Mouse (Mus musculus): ENCODE data around the gene Slamf7.
"Not testable (repeated sequence)": the region's sequence is repeated elsewhere in the genome, so short reads cannot be mapped to it uniquely, and the experiment has no call there.

Gene Slamf7

GRCm38 (mm10) chr1:171652734-171653133, at the start of gene Slamf7:
Slamf7 (minus strand) TSS chr1:171653035.
- DNase-seq (ENCODE audit: low spot score) = no peak

GRCm38 (mm10) chr1:171698983-171699382, 46.1 kb upstream of the Slamf7 start:
- peak; percentile 71 for DNase-seq (ENCODE audit: low spot score)

DNA sequence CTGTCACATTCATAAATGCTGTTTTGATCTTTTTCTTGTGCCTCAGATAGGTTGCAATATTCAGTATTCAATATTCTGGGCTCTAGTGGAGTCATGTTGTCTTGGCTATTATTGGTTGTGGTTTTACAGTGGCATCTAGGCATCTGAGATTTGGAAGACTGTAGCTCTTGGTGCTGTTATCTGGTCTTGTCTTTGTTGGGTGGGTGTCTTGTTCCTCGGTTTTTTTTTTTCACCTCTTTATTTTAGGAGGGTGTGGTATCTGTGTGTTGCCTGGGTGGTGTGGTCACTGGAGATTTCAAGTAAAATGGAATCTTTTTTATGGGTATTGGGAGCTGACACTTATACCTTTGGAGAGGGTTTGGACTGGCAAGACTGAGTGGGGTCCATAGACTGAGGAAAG, 41.1 kb upstream of the Slamf7 start:
- no peak for DNase-seq (ENCODE audit: low spot score)

- DNase-seq (ENCODE audit: low spot score) = no peak
Measured at GRCm38 (mm10) chr1:171687320-171687719, 34.5 kb upstream of the Slamf7 start.

DNA sequence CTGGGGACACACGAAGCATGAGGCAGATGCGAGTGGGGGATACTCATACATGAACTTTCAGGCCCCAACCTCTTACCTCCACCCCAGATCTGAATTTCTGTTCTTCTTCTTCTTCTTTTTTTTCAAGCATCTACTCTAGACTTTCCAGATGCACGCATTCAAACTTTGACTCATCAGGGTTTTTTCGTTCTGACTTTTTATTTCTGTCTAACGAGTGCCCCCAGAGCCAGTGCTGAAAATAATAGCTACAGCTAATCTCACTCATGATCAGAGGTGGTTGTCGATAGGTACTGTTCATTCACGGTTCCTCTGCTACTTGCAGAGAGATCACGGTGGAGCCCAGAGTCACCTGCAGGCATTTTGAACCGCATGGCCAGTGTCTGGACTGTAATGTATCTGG, 32.1 kb upstream of the Slamf7 start:
- no peak for DNase-seq (ENCODE audit: low spot score)

GRCm38 (mm10) chr1:171681531-171682299, 28.9 kb upstream of the Slamf7 start, which contains the start of gene Cd48:
Cd48 (plus strand) TSS chr1:171682009.
- no peak for DNase-seq (ENCODE audit: low spot score)

- no peak for DNase-seq (ENCODE audit: low spot score)
Measured at GRCm38 (mm10) chr1:171681009-171681408, 28.2 kb upstream of the Slamf7 start.

DNA sequence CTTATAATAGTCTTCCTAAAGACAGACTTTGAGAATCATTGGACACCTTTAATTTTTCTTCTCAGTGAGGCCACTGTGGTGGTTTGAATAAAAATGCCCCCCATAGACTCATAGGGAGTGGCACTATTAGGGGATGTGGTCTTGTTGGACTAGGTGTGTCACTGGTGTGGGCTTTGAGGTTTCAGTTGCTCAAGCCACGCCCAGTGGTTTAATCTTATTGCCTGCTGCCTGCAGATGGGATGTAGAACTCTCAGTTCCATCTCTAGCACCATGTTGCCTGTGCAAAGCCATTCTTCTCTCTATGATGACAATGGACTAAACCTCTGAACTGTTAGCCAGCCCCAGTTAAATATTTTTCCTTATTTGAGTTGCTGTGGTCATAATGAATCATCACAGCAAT, 24.9 kb upstream of the Slamf7 start:
- no peak for DNase-seq (ENCODE audit: low spot score)

- no peak for DNase-seq (ENCODE audit: low spot score)
Measured at GRCm38 (mm10) chr1:171674467-171674866, 21.6 kb upstream of the Slamf7 start.

DNA sequence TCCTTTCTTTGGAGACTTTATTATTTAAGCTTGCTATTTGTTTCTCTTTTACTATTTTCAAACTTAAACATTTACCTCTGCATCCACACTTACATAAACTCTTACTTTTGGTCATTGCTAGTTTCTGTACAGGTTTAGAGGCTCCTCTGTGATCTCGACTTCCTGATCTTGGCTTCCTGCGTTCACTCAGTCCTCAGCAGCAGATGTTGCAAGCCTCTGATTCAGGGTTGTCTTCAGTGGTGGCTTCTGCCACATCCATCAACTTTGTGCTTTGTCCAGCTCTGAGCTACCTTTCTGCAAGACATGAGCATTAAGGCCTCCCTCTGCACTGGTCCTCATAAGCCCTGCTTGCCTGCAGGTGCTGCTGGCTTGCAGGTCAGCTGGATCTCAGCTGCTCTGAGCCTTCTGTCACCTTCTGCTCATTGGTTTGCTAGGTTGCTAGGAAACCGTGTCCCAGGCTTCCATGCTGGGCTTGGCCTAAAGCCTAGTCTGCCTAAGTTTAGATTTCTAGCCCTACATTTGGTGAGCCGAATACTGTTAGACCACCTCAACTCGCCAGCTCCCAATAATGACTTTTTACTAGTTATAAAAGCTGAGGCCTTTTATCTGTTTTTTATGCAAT, 20.1 kb upstream of the Slamf7 start:
- DNase-seq (ENCODE audit: low spot score) = no peak

GRCm38 (mm10) chr1:171672451-171672850, 19.6 kb upstream of the Slamf7 start:
- DNase-seq (ENCODE audit: low spot score) = not testable (repeated sequence)

DNA sequence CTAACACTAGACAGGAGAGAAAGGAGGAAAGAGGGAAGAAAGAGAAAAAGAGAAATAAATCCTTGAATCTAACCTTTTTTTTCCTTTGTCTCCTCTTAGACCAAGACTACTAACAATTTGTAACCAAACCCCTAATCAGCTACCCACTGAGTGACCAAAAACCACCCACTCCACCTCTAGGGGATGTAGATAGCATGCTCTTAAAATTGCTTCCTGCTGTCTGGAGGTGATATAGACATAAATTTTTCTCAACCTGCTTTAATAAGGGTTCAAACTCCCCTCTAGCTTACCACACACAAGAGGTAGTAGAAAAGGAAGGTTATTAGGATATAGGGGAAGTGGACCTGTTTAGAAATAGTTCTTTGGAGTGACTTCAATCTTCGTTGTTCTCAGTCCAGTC, 14.3 kb upstream of the Slamf7 start:
- no peak for DNase-seq (ENCODE audit: low spot score)

DNA sequence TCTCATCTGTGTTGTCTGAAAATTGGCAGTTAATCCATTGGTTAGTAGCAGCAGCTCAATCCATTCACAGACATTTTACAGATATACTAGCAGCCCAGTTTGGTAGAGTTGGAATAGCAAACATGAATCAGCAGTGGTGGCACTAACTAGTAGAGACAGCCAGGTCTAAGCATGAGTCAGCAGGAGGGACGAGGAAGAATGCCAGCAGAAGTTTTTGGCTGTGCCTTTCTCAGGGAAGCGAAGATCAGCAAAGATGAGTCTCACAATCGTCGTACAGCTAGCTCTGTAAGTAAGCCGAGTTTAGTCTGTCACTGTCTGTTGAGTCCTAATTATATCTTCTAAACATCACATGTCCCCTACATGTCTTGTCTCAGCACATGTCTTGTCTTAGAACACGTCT, 13.5 kb upstream of the Slamf7 start:
- no peak for DNase-seq (ENCODE audit: low spot score)

DNA sequence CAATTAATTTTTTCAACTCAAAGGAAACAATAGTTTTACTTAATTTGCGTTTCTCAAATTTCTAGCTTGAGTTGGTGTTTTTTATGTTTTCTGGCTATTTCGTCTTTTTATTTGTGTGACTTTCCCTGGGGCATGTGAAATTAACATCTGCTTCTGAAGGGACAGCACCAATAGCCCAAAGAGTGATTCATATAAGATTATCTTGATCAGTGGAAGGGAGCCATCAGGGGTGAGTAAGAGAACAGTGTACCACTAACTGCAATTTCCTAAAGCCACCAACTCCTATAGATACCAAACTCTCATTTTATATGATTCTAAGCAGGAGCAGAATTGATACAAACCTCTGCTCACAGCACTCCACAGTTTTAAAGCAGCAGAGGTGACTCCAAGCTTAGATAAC, 10.9 kb upstream of the Slamf7 start:
- DNase-seq (ENCODE audit: low spot score) = no peak

DNA sequence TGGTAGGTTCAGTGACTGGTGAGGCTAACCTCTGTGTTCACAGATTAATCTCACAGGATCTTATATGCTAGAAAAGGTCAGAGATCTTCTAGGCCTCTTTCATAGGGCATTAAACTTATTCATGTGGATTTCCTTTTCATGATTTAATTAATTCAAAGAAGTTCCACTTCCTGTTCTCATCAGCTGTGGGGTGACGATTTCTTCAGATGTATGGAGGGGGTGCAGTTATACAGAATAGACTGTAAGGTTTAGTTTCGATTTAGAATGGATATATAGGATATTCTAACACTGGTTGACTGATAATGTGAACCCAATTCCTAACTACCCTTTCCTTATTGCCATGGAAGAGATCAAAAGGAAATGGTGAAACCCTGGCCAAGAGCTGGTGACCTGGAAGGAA, 8.6 kb upstream of the Slamf7 start:
- DNase-seq (ENCODE audit: low spot score) = no peak

DNA sequence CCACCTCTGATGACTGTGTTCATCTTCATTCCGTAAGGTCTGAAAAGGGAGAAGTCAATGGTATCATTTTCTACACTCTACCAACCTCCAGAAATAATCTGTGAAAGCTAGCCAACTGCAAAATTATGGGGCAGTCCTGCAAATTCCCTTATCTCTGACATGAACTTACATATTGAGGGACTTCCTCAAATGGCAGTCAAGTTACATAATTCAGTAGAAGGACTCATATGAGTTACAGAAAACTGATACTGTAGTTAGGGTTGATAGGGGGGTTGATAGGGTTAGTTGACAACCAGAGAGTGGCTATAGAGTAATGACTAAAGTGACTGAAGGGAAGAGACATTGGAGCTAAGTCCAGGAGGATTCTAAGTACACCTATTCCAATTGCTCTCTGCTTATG, 7.6 kb upstream of the Slamf7 start:
- no peak for DNase-seq (ENCODE audit: low spot score)

GRCm38 (mm10) chr1:171658561-171658991, 5.7 kb upstream of the Slamf7 start:
- no peak for DNase-seq (ENCODE audit: low spot score)

DNA sequence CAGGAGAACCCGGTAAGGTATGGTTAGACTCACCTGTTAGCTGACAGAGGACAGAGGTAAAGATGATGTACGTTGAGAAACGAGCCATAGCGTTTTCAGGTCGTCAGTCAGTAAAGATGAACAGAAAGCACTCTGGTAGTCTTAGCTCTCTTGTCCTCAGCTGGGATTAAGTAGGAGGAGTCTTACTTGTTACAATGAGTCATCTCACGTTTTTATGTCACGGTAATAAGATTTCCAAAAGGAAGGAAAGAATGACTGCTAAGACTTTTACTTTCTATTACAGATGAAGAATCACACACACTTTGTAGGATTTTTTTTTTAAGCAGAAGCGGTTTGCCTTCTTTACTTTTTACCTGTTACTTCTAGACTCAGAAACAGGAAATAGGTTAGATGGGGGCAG, 4.0 kb downstream of the Slamf7 start:
- DNase-seq (ENCODE audit: low spot score) = no peak

DNA sequence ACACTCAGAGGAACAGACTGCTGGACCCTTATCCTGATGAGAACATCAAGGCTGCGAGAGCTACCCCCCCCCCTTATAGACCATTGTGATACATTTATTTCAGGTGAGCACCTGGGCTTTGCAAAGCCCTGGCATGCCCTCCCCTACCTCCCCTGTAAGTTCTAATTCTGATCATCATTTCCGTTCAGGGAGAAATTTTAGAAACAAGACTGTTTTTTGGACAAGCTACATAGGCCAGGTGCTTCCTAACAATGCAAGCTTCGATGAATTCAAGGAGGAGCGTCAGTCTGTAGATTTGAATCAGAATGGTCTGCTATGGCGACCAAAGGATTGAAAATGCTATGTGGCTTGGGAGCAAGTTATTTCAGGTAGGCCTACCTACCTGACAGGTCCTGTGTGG, 5.1 kb downstream of the Slamf7 start:
- no peak for DNase-seq (ENCODE audit: low spot score)

- DNase-seq (ENCODE audit: low spot score) = no peak
Measured at GRCm38 (mm10) chr1:171646429-171646940, 6.3 kb downstream of the Slamf7 start.

GRCm38 (mm10) chr1:171643612-171644011, 9.2 kb downstream of the Slamf7 start:
- DNase-seq (ENCODE audit: low spot score) = no peak

DNA sequence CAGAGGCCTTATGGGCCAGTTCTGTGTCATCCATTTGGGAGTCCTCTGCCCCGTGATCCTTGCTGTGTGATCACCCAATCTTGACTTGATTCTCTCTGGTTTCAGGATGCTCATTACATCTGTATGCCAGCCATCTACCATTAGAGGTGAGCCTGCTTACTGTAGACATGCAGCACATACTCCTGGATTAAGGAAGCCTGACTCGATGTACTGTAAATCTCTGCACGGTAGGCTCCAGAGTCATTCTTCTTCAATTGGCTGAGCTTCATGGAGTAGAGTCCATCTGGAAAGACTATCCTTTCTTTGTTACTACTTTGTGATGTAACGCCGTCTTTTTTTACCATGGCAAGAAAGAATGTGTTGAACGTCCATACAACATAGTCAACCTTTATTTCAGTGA, 12.0 kb downstream of the Slamf7 start:
- DNase-seq (ENCODE audit: low spot score) = no peak

DNA sequence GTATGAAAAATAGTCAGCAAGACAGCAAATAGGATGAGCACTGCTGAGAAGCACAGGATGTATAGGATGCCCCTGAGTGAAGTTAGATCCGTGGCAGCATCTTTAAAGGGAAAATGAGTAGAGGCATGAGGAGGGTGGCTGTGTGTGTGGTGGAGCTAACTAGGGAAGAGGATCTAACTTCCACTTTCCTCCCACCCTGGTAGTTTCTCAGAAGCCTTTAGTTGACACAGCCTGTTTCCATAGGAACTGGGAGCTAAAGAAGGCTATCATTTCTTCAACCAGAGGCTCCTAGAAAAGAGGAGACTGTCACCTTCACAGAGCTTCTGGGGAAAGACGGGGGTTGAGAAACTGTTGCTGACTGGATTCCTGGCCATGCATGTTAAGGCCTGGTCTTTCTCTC, 14.1 kb downstream of the Slamf7 start:
- no peak for DNase-seq (ENCODE audit: low spot score)

DNA sequence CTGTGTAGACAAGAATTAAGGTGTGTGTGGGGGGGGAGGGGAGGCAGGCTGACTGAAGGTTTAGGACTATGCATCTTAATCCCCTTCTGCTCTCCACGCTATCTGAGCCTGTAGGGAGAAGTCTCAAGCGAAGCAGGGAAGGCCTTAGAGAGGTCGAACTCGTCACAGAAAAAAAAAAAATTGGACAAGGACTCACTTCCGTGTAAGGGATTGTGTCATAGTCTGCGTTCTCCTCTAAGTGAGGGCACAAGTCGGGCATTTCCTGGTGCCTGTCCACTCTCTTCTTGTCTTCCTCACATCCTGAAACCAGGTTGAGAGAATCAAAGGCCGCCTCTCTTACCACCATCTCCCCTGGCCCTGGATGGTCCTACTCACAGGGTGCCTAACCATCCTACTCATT, 15.7 kb downstream of the Slamf7 start:
- DNase-seq (ENCODE audit: low spot score) = no peak
